Mouse (Mus musculus): ENCODE results near the gene Anks6.

Anks6 gene

DNA sequence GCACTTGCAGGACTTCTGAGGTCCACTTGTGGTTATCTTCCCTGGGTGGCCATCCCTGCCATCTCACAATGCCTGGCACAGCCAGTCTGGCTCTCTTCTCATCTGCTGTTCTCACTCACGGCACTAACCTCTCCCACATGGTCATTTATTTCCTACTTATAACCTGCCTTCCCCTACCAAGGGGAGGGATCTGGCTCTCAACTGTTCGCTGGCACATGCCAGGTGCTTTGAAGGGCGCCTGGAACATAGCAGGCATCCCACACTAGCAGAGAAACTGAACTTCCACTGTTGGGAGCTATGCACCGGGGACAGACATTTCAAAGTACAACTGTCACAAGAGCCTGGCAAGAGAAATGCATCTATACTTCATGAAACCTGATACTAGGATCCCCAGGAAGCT, 9.5 kb downstream of the Anks6 start:
- in situ Hi-C loops (cut with MboI, MseI), result loop anchor here (5.0 kb wide), 1 partner anchor 430 kb away; no protein-coding TSS in a partner anchor

DNA sequence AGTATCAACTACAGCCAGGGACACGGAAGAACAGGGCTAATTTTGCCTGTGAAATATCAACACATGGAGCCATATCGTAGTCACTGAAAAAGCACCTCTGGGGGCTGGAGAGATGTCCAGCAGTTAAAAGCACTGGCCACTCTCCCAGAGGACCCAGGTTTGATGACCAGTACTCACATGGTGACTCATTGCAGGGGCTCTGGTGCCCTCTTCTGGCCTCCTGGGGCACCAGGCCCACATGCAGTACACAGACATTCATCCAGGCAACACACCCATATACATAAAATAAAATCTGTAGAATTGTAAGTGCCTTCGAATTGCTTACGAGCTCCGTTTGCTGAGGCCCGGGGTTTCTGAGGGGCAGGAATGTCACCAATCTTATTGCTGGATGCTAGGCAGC, 10.3 kb downstream of the Anks6 start:
- in situ Hi-C loops (cut with MboI, MseI), result loop anchor here (5.0 kb wide), 1 partner anchor 430 kb away; no protein-coding TSS in a partner anchor

DNA sequence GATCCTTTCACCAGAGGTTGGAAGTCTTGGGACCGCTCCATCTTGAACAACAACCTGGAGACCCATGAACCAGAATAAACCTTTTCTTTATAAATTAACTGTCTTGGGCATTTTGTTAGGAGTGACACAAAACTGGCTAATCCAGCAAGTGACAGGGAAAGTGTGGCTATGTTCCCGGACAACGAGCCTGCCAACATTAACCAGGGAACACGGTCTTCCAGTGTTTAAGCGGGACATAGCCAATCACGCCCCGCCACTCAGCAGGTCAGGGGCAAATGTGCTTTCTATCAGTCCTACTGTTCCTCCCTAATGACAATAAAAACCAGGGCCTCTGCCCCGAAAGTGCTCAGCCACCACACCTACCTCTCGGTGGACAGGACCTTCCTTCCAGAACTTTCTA, 13.4 kb downstream of the Anks6 start:
- in situ Hi-C loops (cut with MboI, MseI), result no loop called here

DNA sequence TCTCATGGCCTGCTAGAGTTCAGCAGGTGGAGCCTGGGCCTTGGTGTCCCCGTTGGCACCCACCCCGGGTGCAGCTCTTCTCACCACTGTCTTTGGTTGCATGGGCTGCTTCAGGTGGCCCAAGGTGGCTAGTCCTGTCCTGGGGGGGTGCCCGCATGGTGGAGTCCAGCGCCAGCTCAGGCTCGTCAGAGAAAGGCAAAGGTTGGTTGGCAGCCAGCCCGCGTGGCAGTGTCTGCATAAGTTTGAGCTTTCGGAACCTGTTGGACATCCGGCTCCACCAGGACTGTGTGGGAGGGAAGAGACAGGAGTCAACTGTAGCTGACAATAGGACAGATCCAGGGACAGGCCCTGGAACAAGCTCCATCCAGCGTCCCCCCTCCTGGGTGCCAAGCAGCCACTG, 17.6 kb downstream of the Anks6 start:
- in situ Hi-C loops (cut with MboI, MseI), result loop anchor here (5.0 kb wide), 1 partner anchor 357 kb away; no protein-coding TSS in a partner anchor

DNA sequence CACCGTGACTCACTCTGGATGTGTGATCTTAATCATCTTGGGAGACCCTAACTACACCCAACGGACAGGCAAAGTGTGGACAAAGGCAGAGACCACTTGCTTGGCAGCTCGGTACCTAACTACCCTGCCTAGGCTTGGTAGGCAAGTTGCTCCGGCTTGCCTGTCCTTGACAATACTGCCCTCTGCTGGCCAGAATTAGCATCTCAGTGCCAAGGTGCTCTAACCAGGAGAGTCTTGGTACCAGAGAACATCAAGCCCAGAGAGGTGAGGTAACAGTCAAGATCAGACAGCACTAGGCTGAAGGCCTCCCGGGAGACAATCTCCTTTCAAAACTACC, 19.9 kb downstream of the Anks6 start:
- in situ Hi-C loops (cut with MboI, MseI), result loop anchor here (5.0 kb wide), 1 partner anchor 355 kb away; no protein-coding TSS in a partner anchor

DNA sequence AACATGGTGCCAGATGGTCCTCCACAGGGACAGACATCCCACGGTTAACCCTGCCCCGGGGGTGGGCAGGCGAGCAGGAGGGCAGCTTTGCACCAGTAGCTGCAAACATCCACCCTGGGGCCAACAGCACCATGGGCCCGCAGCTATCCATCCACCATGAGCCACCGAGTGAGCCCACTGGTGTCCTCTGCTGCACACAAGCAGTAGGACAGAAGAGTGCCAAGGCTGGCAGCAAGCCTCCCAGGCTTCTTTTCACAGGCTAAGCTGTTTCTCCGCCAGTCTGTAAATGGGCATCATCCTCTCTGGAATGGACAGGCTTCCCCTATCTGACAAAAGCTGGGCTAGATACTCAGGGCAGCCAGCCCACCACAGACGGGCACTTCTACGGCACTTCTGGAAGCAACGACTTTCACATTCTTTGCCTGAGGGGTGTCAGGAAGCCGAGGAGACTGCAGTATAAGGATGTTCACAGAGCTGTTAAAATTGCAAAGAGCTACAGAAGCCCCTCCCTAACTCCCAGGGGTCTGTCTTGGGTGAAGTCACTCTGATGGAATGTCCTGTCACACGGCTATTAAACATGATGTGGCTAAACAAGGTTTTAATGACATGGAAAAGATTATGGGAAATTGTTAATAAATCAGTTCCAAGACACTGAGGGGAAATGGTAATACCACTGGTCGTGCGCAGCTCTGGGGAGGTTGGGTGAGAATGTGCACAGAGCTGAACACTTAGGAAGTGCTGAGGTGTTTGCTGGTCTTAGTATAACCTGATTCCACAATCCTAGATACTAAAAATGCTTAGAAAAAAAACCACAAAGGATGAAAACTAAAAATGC, 20.5 kb downstream of the Anks6 start:
- in situ Hi-C loops (cut with MboI, MseI), result loop anchor here (5.0 kb wide), 1 partner anchor 354 kb away; no protein-coding TSS in a partner anchor

DNA sequence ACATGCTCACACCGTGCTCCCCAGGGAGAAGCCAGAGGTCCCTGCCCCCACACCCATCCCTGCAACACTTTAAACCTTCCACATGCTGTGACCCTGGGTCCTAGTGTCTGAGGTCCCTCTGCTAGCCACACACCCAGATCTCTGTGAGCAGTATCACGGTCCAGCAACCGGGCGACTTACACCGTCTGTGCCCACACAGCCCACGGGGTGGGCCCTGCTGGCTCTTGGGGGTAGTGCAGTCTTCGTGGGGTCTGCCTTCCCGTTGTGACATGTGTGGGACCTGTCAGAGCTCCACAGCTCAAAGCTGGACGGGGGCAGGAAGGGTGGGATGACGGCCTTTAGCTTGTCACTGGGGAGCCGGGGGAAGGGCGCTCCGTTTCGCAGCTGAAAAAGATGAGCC, 21.7 kb downstream of the Anks6 start:
- in situ Hi-C loops (cut with MboI, MseI), result loop anchor here (5.0 kb wide), 1 partner anchor 353 kb away; no protein-coding TSS in a partner anchor

DNA sequence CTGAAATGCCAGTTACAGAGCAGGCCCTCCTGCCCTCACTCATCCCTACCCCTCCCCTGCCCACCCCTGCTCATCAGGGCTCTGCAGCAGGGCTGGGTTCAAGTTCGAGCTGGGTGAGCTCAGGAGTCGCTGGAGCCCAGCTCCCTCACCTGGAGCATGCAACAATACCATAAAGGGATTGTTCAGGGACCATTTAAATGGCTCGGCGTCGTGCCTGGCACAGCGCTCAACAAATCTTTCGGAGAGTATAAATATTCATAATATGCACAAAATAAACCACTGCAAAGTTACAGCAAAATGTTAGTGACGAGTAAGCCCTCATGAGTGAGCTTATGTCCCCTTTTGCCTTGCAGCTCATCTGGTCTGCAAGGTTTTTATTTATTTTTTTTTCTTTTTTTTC, 25.1 kb downstream of the Anks6 start:
- in situ Hi-C loops (cut with MboI, MseI), result no loop called here

DNA sequence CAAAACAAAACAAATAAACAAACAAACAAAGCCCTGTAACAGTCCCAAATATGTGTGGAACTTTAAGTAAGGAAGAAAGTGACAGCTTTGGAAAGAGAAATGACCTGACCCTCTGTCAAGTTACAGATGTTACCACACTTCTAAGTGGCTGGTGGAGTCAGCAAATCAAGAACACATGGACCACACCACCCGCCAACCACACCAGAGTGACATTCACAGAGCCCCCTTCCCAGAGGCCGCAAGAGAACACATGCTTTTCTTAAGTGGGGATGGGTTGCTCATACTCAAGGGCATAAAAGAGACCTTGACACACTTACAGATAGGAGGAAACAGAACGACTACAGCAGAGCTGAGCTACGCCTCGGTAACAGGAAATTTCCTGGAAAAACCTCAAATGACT, 28.4 kb downstream of the Anks6 start:
- in situ Hi-C loops (cut with MboI, MseI), result no loop called here

DNA sequence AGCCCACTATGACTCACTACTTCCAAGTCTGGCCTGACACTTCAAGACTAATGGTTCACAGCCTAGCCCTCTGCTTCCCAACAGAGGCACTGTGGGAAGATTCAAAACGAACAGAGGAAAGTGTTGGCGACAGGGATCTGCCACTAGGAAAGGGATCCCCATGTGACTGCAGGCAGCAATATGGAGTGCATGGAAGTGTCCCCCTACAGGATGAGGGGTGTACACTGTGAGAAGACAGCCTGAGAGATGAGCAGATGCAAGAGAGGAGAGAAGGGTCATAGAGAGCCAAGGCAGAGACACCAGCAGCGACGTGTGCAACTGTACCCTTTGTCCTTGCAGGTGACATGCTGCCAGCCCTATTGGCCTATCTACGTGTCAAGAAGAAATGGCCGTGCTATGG, 33.3 kb downstream of the Anks6 start:
- in situ Hi-C loops (cut with MboI, MseI), result no loop called here

DNA sequence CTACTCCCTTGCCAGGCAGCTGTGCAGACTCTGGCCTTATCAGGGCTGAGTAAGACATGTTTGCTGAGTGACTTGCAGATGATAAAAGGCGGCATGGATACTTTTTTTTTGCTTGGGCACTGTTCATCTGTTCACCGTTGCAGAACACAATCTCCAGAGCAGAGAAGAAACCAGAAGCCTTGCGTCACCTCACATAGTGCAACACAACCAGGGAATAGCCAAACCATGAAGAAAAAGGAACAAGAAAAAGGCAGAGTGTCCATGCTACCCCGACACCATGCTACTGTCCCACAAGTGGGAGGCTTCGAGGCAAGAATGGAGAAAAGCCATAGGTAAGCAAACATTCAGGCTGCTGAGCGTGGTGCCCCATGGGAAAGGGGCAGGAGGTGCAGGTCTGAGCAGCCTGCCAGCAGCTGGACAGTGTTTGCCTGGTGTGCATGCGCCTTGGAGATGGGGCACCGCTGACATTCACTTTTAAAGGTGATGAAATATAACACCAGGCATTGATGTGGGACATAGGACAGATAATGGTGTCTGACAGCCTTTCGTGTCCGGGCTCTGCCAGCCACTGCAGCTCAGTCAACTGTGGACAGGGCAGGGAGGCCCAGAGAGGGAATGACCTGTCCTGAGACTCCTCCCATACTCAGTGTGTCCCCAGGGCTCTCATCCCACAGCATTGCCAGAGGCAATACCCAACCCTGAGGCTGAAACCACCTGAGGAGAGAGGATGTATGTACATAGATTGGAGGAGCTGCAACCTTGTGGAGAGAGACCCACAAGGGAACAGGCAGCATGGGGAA, 34.2 kb downstream of the Anks6 start:
- in situ Hi-C loops (cut with MboI, MseI), result no loop called here

DNA sequence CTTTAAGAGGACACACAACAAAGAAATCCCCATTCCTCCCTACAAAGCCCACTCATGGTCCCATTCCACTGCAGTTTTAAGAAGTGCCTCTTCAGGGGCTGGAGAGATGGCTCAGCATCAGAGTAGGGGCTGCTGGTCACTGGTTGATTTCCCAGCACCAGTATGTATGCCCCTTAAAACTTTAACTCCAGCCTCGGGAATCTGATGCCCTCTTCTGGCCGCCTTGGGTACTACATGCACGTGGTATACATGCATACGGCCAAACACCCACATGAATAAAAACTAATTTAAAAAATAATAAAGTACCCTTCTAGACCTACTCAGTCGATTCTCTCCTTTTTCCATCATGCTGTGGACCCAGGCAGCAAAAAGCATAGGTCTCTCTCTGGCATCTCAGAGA, 36.7 kb downstream of the Anks6 start:
- in situ Hi-C loops (cut with MboI, MseI), result no loop called here

DNA sequence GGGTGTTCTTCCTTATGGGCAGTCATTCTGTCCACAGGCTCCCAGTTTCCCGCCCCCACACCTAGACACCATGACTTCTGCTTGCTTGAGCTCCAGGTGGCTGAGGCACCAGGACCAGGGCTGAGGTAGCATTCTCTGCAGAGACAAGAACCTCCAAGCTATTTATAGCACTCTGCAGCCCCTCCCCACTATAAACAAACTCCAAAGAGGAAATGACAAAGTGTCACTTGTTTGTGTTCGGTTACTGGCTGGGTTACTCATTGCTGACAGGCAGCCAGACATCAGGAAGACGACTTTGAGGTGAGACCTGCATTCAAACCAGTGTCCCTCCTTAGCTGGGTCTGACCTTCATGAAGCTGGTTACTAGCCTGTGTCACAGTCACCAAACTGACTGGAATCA, 42.1 kb downstream of the Anks6 start:
- in situ Hi-C loops (cut with MboI, MseI), result no loop called here

DNA sequence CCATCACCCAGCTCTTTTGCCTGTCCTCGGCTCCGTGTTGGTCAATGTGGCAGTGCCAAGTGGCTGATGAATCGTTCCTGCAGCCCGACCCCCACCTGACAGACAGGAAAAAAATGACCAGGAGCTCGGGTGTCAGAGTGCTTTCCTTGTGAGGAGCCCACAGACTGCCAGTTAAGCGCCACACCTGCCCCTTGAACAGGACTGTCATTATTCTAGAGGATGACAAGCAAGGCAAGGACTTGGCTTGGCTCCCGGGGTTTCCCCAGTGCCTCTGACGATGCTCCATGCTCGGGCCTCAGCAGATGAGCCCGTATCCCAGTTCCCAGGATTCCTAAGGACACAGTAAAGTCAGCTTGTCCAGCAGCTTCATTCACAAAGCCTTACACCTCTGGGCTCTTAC, 44.8 kb downstream of the Anks6 start:
- in situ Hi-C loops (cut with MboI, MseI), result no loop called here

DNA sequence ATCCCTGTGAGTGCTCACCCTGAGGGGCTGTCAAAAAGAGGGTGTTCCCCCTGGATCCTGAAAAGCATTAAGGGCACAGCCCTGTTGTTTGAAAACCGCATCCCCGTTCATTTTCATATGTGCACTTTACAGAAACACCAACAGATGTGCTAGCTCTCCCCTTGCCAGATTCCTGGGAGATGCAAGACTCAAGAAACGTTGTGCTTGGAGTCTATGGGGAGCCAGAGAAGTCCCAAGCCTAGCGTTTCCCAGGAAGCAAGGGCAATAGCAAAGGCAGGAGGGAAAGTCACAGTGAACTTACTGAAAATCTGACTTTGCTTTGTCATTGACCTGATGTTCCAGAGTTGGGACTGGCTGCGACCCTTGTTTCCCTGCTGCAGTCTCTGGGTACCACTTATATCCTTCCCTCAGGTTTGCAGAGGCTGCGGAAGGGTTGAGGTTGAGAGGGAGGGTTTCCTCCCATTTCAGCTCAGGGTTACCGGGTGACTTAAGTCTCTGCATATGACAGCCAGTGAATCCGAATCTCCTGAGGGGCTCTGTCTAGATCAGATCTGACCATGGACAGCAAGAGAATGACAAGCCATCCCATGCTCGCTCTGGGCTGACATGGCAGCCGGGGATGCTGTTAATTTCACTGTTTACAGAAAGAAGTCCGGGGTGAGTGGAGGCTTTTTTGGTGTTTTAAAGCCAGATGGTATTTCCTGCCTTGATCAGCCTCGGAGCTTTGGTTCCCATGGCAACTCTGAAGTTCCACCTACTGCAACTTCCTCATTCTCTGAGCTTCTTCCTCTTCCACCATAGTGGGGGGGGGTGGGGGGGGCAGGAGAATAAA, 46.6 kb downstream of the Anks6 start:
- in situ Hi-C loops (cut with MboI, MseI), result no loop called here

DNA sequence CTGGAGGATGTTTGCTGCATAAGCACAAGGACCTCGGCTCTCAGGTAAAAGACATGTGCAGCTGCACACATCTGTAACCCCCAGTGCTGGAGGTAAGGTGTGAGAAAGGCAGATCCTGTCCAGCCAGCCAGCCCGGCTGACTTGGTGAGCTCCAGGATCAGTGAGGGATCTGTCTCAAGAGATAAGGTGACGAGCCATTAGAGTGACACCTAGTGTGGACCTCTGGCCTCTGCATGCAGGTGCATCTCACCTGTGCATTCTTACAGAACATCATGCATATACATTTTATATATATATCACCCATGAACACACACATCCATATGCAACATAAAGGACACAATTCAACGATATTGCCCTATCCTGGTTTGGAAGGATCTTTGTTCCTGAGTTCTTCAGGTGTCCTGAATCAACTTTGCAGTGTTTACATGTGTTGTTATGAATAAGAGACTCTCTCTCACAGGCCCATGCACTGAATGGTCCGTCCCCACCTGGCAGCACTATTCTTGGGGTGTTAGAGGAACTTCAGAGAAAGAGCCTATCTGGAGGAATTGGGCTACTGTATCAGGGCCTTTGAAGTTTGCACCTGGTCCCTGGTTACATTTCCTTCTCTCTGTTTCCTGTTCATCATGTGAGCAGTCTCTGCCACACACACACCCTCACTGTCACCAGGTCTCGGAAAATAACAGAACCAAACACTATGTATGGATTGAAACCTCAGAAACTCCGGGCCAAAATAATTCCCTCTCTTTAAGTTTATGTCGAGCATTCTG, 56.4 kb downstream of the Anks6 start:
- in situ Hi-C loops (cut with MboI, MseI), result no loop called here

DNA sequence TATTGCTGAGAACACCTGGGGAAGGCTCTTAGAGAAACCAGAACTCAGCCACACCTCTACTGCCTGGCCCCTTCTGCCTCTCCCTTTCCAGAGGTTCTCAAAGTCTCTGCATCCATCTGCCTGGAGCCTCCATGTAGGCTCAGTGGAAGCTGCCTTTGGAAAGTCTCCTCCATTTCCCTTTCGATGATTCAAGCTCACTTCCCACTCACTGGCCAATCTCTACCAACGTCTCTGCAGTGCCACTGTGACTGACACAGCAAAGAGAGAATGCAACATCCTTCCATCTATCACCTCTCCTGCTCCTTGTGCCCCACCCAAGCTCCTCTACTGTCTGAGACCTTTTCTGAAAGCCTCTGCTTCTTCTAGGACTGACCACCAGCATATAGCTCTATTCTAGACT, 59.3 kb downstream of the Anks6 start:
- in situ Hi-C loops (cut with MboI, MseI), result no loop called here

DNA sequence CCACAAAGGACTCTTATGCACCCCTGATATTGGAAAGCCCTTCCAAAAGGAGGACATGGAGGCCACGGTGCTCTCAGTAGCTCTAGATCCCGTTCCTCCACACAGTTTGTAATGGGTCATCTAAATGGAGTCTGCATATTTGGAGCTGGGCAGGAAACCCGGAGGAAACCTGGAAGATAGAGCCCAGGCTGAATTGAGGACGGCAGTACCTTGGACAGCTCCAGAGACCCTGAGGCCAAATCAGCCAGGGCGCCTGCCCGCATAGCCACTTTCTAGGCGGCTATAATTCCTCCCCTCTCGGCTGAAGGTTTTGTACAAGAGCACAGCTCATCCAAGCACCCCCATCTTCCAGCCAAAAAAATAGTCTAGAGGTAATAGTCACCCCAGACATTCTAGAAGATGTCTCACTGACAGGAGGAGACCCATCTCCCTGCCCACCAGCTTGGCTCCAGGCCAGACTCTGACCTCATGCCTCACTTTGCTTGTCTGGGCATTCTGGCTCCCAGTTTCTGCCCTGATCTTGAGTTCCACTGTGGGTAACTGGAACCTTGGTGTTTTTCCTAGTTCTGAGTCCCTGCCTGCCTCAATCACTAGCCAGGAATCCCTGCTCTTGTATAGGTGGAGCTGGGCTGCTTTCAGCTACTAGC, 64.3 kb downstream of the Anks6 start:
- in situ Hi-C loops (cut with MboI, MseI), result no loop called here

DNA sequence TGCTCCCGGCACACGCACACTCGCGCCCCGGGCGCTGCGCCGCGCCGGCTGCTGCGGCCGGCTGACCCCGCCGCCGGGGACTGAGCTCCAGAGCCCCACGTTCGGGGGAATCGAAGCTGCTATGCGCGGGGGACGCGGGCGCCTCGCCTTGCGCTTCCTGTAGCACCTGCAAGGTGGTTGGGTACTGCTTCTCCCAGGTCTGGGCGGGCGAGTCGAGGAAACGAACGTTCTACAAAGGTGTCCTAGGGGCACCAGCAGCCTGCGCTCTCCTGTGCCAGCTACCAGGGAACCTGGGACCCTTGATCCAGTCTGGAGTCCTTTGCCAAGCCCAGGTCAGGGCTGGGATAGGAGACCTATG, 65.3 kb downstream of the Anks6 start:
- in situ Hi-C loops (cut with MboI, MseI), result no loop called here
